Mouse (Mus musculus) midbrain, embryonic 16.5 days (tissue): Measurements from ENCODE around the gene Srrm1. TPM values are rescaled to one million over a fixed set of nuclear protein-coding genes. Genes with fewer than 3 reads are reported as not detected.

Experiments used
- ATAC-seq: fragments of 200-750 bp; cut with Nextera tagmentation; 2 replicates; pipeline ENCODE4 v1.8.0; 2017; ENCODE audit warnings: moderate TSS enrichment
- H3K27ac ChIP-seq: fragments of 300-500 bp; sonication (generic); 2 replicates; pipeline ENCODE4 v1.5.1; 2014; ENCODE audit warnings: mild to moderate bottlenecking, low read length, mixed read lengths
- H3K27me3 ChIP-seq: fragments of 300-500 bp; sonication (generic); 2 replicates; pipeline ENCODE4 v1.6.1; 2014; ENCODE audit warnings: low read depth, low read length, mixed read lengths; ENCODE audit not compliant: control insufficient read depth, insufficient read depth
- H3K36me3 ChIP-seq: fragments of 300-500 bp; sonication (generic); 2 replicates; pipeline ENCODE4 v1.6.1; 2014; ENCODE audit warnings: mild to moderate bottlenecking, low read length, moderate library complexity, mixed read lengths; ENCODE audit not compliant: control insufficient read depth, insufficient read depth
- H3K4me1 ChIP-seq: fragments of 300-500 bp; sonication (generic); 2 replicates; pipeline ENCODE4 v1.6.1; 2014; ENCODE audit warnings: mild to moderate bottlenecking, low read length, mixed read lengths; ENCODE audit not compliant: control insufficient read depth, insufficient read depth
- H3K4me2 ChIP-seq: fragments of 300-500 bp; sonication (generic); 2 replicates; pipeline ENCODE4 v1.6.1; 2014; ENCODE audit warnings: mild to moderate bottlenecking, low read length, mixed read lengths
- H3K4me3 ChIP-seq: fragments of 300-500 bp; sonication (generic); 2 replicates; pipeline ENCODE4 v1.5.1; 2014; ENCODE audit warnings: low read depth, mild to moderate bottlenecking, low read length, moderate library complexity, mixed read lengths
- H3K9ac ChIP-seq: fragments of 300-500 bp; sonication (generic); 2 replicates; pipeline ENCODE4 v1.6.1; 2014; ENCODE audit warnings: low read depth, low read length, mixed read lengths
- H3K9me3 ChIP-seq: fragments of 300-500 bp; sonication (generic); replicated peaks from 2 replicates; pipeline ENCODE4 v1.6.1; 2014; ENCODE audit warnings: mild to moderate bottlenecking, low read length, mixed read lengths; ENCODE audit not compliant: control insufficient read depth, poor library complexity, severe bottlenecking
- WGBS: fragments of 180-500 bp; shearing (Covaris S2); extraction: QIAGEN DNeasy Blood & Tissue Kit; methylation state at CpG from one replicate; pipeline ENCODE4 v1.1.7; 2014; 5-methylcytosine and 5-hydroxymethylcytosine counted together
- polyA plus RNA-seq: library from polyadenylated mRNA; unstranded; fragments of >200 nt; fragmentation: Nextera tagmentation; extraction: Ambion mirVana; gene quantifications from 2 replicates; pipeline ENCODE4 v1.2.1, GENCODE M21; 2015

Srrm1 gene
- polyA plus RNA-seq, 1 experiment from 2014 or later = 172 TPM

DNA sequence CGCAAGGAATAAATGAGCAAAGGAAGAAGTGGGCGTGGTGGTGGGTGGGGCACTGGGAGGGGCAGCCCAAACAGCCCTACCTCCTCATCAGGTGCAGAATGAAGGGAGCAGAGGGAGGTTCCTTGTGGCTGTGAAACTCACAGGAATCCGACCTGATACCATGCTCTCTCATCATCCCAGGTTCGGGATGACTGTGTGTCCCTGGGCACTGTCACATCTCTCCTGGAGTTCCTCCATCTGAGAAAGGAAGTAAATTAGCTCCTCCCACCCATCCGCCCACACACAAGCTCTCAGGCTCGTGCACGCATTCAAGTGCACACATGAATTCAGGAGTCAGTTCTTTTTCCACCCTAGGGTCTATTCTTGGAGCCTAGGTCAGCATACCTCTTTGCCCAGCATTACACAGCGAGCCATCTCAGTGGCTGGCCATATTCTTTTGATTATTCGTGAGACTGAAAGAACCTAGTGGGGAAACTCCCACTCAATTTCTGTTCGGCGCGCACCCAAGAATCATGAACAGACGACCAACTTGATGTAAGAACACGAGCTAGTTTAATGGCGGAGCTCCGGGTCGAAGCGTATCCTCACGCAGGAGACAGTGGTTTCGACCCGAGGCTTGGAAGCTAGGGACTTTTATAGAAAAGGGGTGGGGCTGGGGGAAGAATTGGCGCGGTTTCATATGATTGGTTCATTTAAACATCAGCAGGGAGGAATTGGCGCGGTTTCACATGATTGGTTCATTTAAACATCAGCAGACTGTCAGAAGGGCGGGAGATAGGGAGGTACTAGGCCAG, 52.7 kb downstream of the Srrm1 start:
- WGBS = 93% methylated on average over 26 of the region's 26 CpGs
- no peaks in the 10 kb centered on the region for H3K36me3 ChIP-seq
- no peak for ATAC-seq

GRCm38 (mm10) chr4:135298680-135299079, 54.4 kb downstream of the Srrm1 start:
- Histone ChIP-seq H3K36me3 (no peaks in the 10 kb centered on the region), H3K4me1 (no peaks in the 10 kb centered on the region), H3K9ac (no peak overlapping the region), H3K9me3 (no peaks in the 10 kb centered on the region), H3K4me3 (no peak overlapping the region), H3K4me2 (no peak overlapping the region), H3K27ac (no peak overlapping the region), H3K27me3 (no peaks in the 10 kb centered on the region)
- ATAC-seq = no peak
- 88% methylated on average over 10 of the region's 10 CpGs for WGBS

More for the DNA sequence above, 52.7 kb downstream of the Srrm1 start:
- no peak overlapping the region for H3K4me3 ChIP-seq
- H3K9ac ChIP-seq = no peak overlapping the region
- no peaks in the 10 kb centered on the region for H3K9me3 ChIP-seq
- H3K27ac ChIP-seq = no peak overlapping the region
- H3K27me3 ChIP-seq = no peaks in the 10 kb centered on the region
- H3K4me1 ChIP-seq = no peaks in the 10 kb centered on the region
- H3K4me2 ChIP-seq = no peak overlapping the region

DNA sequence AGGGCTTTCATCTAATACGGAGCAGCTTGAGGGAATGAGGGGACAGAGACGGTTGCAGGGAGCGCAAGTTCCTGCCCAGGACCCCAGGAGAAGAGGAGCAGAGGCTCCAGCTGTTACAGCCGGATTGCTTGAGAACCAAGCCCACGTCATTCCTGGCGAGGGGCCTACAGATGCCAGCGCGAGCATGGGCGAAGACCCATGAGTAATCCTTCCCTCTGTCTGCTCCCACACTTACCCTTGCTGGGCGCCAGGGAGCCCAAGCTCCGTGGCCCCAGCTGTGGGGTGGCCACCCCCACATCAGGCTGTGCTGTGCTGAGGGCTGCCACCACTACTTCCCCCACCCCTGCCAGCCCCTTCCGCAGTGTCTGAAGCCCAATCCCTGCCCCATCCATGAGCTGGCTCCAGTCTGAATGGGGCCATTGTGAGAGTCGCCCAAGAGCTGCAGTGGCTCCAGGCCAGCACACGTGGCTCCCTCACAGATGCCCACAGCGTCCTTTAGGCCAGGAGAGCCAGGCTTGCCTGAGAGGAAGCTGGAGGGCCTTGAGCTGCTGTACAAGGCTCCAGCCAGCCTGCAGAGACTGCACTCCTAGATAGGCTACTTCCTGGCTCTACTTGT, 55.1 kb downstream of the Srrm1 start:
- H3K9ac ChIP-seq = no peak overlapping the region
- no peaks in the 10 kb centered on the region for H3K9me3 ChIP-seq
- no peaks in the 10 kb centered on the region for H3K36me3 ChIP-seq
- H3K4me3 ChIP-seq = no peak overlapping the region
- no peak overlapping the region for H3K4me2 ChIP-seq
- H3K27ac ChIP-seq = no peak overlapping the region
- 56% methylated on average over 15 of the region's 15 CpGs for WGBS
- ATAC-seq = peak; percentile 82
- no peaks in the 10 kb centered on the region for H3K27me3 ChIP-seq
- H3K4me1 ChIP-seq = no peaks in the 10 kb centered on the region

- Histone ChIP-seq H3K4me3 (no peak overlapping the region), H3K4me1 (no peaks in the 10 kb centered on the region), H3K36me3 (no peaks in the 10 kb centered on the region), H3K9me3 (no peaks in the 10 kb centered on the region), H3K27ac (no peak overlapping the region), H3K27me3 (no peaks in the 10 kb centered on the region), H3K9ac (no peak overlapping the region), H3K4me2 (no peak overlapping the region)
- no peak for ATAC-seq
- 88% methylated on average over 7 of the region's 7 CpGs for WGBS
Observed at GRCm38 (mm10) chr4:135297146-135297545, 56.0 kb downstream of the Srrm1 start.

GRCm38 (mm10) chr4:135296565-135296964, 56.6 kb downstream of the Srrm1 start:
- Histone ChIP-seq H3K27me3 (no peaks in the 10 kb centered on the region), H3K9me3 (no peaks in the 10 kb centered on the region), H3K36me3 (no peaks in the 10 kb centered on the region), H3K4me3 (no peak overlapping the region), H3K9ac (no peak overlapping the region), H3K27ac (no peak overlapping the region), H3K4me2 (no peak overlapping the region), H3K4me1 (no peaks in the 10 kb centered on the region)
- ATAC-seq = no peak

- Histone ChIP-seq H3K9ac (no peak overlapping the region), H3K27me3 (no peaks in the 10 kb centered on the region), H3K4me1 (no peaks in the 10 kb centered on the region), H3K4me3 (no peak overlapping the region), H3K9me3 (no peaks in the 10 kb centered on the region), H3K27ac (no peak overlapping the region), H3K36me3 (no peaks in the 10 kb centered on the region), H3K4me2 (no peak overlapping the region)
- ATAC-seq = no peak
- 92% methylated on average over 3 of the region's 3 CpGs for WGBS
Observed at GRCm38 (mm10) chr4:135293813-135294212, 59.3 kb downstream of the Srrm1 start.

DNA sequence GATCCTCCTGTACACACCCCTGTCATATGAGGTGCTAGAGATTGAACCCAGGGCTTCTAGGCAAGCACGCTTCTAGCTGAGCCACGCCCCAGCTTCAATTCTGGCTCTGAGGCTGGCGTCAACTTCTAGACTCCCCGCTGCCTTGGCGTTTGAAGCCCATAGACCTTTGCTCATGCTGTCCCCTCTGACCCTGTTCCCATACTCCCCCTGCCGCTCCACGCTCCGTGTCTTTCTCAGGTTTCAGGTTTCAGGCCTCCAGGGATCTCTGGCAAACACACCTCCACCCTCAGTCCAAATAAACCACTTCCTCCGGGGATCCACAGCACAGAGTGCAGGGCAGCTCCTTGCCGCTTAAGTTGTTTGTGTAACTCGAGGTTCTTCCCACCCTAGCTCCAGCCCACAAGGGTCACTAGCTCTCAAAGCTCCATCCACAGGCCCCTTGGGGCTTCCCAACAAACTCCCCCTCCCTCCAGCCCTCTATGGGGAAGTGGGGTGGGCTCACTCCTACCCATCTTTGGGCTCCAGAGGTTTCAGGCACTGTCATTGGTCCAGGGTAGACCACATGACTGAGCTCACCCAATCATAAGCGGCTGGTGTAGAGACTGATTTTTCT, 60.5 kb downstream of the Srrm1 start:
- 14% methylated on average over 12 of the region's 12 CpGs for WGBS
- H3K4me2 ChIP-seq = no peak overlapping the region
- H3K9me3 ChIP-seq = no peaks in the 10 kb centered on the region
- ATAC-seq = no peak
- H3K36me3 ChIP-seq = no peaks in the 10 kb centered on the region
- H3K27ac ChIP-seq = no peak overlapping the region
- no peak overlapping the region for H3K9ac ChIP-seq
- H3K4me3 ChIP-seq = no peak overlapping the region
- no peaks in the 10 kb centered on the region for H3K27me3 ChIP-seq
- no peaks in the 10 kb centered on the region for H3K4me1 ChIP-seq

DNA sequence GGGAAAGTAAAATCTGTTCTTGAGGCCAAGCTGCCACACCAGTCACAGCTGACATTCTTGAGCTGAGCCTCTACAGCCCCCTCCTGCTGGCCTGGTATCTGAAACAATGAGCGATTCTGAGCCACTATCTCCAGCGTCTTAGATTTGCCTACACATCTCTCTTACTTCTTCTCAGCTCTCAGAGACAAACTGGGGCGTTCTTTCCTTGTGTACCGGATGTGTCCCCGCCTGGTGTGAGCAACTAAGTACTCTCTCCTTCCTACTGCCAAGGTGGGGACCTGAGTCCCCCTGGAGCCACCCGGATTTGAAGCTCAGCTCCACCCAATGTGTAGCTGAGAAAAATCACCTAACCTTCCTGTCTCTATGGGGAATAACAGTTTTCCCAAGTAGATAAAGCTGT, 61.3 kb downstream of the Srrm1 start:
- H3K36me3 ChIP-seq = no peaks in the 10 kb centered on the region
- WGBS = 45% methylated on average over 6 of the region's 6 CpGs
- no peak overlapping the region for H3K4me3 ChIP-seq
- no peak overlapping the region for H3K4me2 ChIP-seq
- ATAC-seq = no peak
- H3K9ac ChIP-seq = no peak overlapping the region
- no peaks in the 10 kb centered on the region for H3K4me1 ChIP-seq
- no peak overlapping the region for H3K27ac ChIP-seq
- no peaks in the 10 kb centered on the region for H3K27me3 ChIP-seq
- H3K9me3 ChIP-seq = no peaks in the 10 kb centered on the region

DNA sequence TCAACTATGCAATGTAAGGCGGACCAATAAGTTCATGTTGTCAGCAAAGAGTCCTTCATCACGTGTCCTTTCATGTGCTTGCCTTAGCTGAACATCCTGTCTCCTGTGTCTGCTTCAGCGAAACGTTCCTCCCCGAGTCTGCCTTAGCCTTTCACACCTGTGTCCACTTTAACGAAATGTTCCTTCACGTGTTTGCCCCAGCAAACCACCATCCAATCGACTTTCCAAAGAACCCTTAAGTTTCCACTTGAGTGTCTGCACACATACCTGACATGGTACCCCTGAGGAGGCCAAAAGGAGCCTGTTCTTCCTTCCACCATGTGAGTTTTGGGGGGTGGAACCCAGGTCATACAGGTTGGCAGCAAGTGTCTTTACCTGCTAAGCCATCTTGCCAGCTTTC, 61.9 kb downstream of the Srrm1 start:
- Histone ChIP-seq H3K4me1 (no peaks in the 10 kb centered on the region), H3K9me3 (no peaks in the 10 kb centered on the region), H3K27ac (no peak overlapping the region), H3K36me3 (no peaks in the 10 kb centered on the region), H3K4me3 (no peak overlapping the region), H3K9ac (no peak overlapping the region), H3K27me3 (no peaks in the 10 kb centered on the region), H3K4me2 (no peak overlapping the region)
- no peak for ATAC-seq
- WGBS = 94% methylated on average over 8 of the region's 8 CpGs
